Mouse (Mus musculus): ENCODE results near the gene Cmip.

Gene Cmip

DNA sequence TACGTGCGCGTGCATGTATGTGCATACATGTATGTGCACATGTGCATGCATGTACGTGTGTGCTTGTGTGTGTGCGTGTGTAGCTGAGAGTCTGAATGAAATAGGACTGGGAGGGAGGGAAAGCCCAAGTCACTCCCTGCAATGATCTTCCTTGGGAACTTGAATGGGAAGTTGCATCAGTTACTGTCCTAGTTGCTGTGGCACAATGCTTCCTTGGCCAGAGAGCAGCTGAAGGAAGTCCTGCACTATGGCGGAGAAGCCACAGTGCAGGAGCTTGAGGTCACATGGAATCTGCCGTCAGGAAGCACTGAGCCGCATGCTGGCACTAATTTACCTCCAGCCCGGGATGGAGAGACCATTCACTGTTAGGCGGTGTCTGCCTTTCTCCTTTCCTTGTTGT, 37.9 kb downstream of the Cmip start:
- DNase-seq (ENCODE audit: low read depth, low spot score): no peak

DNA sequence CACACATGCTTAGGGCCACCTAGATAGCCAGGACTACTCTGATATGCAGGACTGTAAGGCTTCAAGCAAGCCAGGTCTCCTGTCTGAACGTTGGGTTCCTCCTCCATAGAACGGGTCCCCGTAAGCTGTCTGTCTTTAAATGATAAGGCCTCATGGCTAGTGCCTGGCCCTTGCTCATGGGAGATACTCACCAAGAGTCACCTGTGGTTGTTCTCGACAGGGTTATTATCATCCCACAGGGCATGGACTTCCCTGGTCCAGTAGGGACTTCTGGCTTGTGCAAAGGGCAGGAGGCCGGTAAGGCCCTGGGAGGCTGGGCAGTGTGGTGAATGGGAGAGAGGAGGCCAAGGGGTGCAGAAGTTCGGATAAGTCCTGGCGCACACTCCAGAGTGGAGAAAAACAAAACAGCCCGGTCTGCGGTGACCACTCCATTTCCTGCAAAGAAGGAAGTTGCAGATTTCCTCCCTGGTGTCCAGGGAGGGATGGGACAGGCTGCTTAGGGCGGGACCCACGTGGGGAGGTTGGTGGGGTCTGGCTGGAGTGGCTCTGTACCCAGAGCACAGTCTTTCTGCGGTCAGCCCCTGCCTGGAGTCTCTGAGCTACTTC, 41.2 kb downstream of the Cmip start:
- DNase-seq (ENCODE audit: low read depth, low spot score): no peak

DNA sequence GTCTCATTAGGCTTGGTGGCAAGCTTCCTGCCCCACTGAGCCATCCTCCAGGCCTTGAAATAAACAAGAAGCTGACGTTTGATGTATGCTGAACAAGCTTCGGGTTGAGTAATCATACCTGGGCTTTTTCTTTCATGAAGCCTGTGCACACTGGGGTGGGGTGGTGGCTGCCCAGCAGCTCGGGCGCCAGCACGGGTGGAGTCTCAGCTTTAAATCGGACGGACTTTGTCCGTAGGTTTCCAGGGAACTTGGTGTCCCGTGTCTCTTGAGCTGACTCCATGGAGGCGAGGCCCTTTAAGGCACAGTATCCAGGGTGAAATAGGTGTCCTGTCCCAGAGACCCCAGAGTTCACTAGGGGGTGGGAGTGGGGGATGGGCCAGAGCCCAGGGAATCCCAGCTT, 42.3 kb downstream of the Cmip start:
- DNase-seq (ENCODE audit: low read depth, low spot score): no peak

DNA sequence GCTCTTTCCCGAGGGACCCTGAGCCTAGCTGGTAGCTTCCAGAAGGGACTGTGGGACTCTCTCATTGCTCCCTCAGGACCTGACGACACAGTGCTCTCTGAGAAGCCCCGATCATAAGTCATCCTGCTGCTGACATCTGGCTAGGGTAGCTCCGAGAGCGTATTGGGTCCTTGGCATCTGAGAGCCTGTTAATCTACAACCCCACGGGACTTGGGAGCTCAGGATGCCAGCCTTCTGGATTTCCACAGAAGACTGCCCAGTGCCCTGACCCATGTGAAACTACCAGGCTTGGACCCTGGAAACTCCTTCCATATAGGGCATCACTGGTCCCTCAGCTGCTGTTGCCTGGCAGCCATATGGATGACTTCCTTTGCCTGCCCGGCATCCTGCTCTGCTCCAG, 43.3 kb downstream of the Cmip start:
- DNase-seq (ENCODE audit: low read depth, low spot score): no peak

DNA sequence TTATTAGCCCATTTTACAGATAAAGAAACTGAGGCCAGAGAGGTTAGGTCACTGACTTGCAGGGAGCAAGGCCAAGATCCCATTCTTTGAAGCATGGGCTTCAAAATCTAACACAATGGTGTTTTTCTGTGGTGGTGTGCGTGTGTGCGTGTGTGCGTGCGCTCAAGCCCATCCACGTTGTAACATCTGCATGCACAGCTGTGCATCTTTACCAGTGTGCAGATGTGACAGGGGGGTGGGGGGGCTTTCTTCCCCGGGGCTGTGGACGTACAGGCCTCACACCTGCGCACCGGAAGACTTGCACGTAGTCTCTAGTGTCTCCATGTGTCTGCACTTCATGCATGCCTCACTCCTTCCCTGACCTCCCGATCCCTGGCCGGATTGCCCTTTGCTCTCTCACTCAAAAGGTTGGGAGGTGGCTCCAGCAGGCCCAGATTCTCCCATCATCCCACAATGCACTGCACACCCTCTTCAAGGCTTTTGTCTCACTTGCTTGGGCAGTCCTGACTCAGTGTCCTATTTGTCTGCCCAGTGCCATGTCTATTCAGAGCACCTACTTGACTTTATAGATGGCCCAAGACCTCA, 44.7 kb downstream of the Cmip start:
- no peak for DNase-seq (ENCODE audit: low read depth, low spot score)

DNA sequence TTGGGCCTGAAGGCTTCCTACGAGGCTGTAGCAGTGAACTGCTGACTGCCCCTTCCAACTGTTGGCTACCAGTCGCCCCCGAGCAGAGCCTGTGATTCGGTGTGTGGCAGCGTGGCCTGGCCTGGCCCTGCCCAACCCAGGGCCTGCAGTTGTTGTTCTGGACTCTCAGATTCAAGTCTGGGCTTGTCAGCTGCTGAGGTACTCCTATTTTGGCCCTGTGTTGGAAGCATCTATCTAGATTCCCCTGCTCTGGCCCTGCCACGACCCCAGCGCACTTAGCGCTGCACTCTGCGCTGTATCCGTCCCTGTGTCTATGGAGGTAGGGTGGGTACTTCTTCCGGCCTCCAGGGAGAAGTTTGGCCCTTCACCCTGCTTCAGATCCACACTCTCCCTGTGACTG, 45.2 kb downstream of the Cmip start:
- DNase-seq (ENCODE audit: low read depth, low spot score): no peak

DNA sequence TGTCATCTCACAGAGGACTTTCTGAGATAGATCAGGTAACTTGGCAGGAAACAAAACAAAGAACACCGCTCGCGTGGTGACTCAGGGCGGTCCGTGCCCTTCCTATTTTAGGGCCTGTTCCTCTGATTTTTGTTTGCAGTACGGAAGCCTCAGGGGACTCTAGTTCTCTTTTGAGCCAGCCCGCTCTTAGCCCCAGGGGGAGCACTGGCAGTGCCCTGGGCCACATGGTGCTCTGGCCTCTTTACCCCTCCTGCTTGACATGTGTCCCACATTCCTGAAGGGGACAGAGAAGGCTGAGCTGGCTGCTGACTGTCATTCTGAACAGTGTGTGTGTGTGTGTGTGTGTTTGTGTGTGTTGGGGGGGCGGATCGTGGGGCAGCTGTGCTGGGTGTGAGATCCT, 46.8 kb downstream of the Cmip start:
- no peak for DNase-seq (ENCODE audit: low read depth, low spot score)

DNA sequence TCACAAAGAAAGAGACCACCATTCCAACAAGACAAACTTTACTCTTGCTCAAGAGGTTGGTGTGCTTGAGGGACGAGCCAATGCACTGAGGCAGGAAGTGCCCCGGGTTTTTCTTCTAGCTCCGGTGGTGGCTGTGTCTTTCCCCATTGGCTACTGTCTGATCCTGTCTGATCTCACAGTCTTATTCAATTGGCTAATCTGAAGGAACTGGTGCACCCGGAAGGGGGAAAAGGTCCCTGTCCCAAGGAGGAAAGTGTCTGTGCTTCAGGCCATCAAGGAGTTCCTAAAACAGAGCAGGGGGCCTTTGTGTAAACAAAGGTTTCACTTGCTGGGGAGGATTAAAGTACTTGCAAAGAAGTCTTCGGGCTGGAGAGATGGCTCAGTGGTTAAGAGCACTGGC, 48.5 kb downstream of the Cmip start:
- DNase-seq (ENCODE audit: low read depth, low spot score): peak; percentile 82

DNA sequence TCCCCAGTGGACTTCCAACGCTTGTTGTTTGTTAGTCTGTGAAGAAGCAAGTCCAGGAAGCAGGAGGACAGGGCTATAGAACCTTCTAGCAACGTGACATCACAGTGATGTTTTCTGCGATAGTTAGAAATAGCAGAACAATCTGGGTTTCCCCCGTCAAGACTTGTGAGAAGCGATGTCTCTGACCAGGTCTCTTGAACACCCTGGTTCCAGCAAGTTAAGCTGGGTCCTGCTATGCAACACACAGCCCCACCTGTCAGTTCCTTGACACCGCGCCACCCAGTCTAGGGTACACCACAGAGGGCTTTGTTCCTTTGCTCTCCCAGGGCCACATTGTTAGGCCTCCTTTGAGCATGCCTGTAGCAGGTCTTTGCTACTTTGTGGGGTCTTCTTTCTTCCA, 49.9 kb downstream of the Cmip start:
- DNase-seq (ENCODE audit: low read depth, low spot score): no peak

DNA sequence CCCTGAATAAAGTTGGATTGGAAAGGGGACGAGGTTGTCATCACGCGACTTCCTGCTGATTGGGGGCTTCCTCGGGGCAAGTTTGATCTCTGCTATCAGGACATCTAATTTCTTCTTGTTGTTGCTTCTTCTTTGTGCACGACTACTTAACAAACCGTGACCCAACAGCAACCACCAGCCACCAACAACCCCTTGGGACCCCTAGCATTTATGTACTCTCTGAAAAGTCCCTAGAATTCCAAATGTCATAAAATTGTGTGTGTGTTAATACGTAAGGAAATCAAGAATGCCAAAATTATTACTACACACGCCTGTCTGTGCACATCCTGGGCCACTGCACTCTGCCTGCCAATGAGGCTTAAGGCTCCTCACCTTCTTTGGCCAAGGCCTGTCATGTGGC, 50.4 kb downstream of the Cmip start:
- no peak for DNase-seq (ENCODE audit: low read depth, low spot score)

DNA sequence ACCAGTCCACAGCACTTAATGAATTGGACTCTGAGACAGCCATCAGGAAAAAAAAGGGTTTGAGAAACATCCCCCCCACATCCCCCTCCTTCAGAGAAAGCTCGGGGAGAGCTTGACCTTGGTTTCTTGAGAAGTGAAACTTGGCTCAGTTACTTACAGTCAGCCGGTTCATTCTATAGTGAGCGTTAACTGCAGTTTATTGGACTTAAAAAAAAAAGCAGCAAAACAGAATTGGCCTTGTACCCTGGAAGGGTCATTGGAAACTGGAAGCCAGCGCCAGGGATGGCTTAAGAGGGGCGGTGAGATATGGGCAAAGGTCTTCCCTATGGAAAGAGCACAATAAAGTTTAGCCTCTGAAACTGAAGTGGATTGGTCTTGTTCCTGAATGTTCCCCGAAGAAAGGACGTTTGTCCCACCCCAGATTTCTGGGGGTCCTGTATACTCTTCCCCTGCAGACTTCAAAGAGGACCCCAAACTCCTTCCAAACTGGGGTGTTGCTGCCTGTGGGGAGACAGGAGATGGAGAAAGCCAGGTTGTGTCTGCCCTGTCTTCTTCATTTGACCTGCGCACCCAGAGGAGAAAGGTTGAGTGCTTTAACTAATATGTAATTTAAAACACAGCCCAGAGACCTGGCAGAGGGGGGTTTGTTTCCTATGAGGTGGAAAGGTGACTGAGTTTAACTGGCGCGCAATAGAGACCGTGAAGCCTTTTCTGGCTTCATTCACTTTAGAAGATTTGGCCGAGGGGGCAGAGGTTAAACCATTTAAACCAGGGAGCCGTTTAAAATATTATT, 51.6 kb downstream of the Cmip start:
- DNase-seq (ENCODE audit: low read depth, low spot score): no peak

DNA sequence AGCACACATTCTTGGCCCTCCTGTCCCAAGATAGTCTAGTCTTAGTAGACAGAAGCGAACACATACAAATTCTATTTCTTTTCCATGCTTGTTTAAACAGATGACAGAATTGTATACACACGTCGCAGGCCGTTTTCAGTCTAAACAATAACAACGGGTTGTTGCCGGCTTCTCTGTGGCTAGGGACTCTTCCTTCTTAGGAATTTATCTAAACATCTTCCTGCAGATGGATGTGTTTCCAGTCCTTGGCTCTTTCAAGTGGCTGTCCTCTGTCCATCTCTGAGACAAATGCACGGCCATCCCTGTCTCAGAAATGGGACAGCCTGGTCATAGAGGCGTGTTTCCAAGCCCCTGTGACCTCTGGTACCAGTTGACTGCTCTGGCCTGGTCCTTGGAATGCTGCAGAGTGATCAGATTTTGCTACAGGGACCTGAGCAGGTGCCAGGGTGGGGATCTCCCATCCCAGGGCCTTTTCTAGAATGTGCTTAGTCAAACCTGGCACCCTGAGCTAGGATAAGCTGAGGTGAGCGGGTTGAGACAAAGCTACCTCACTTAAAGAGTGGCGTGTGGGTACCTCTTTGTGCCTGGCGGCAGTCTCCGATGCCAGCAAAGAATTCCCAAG, 52.9 kb downstream of the Cmip start:
- no peak for DNase-seq (ENCODE audit: low read depth, low spot score)

DNA sequence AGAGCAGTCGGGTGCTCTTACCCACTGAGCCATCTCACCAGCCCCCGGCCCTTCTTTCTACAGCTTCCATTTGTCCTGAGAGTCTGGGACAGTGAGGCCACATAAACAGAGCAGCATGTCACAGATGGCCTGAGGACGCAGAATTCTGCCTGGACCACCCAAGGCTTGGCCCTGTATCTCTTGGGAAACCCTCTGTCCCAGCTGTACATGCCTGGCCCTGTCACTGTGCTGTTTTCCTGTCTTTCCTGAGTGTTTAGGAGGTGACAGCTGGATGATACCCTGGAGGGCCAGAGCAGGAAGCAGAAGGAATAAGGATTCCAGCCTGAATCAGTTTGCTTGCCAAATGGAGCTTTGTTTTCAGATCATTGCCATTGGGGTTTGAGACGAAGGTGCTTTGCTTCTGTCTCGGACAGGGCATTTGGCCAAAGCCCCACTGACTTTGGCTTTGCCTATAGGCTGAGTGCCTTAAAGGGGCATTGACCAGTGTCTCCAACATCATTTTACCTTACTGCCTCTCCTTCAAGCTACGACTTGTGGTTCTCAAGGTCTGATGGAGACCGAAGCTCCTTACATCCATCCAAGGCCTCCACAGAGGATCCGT, 54.2 kb downstream of the Cmip start:
- no peak for DNase-seq (ENCODE audit: low read depth, low spot score)

DNA sequence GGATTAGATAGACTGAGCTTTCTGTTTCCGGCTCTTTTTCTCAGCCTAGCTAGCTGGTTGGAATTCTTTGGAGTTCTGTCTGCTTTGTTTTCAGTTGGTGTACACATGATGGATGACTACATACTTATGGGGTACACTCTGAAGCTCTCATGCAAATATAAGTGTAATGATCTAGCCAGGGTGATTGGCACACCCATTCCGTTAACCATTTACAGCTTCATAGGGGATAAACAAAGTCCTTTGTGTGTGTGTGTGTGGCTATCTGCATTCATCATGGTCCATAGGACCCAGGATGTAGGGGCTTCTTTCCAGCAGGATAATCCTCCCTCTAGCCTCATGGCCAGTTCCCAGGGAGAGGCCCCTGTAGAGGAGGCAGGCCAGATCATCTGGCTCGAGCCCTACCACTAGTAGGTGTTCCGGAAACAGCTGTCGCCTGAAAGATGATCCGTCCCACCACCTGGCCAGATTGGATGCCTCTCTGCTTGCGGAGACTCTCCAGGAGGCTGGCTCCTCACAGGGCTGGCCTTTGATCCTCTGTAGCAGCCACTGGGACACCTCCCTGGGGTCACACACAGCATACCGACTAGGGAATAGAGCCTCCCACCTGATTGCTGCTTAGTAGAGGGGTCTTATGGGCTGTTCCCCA, 57.6 kb downstream of the Cmip start:
- DNase-seq (ENCODE audit: low read depth, low spot score): peak; percentile 50

DNA sequence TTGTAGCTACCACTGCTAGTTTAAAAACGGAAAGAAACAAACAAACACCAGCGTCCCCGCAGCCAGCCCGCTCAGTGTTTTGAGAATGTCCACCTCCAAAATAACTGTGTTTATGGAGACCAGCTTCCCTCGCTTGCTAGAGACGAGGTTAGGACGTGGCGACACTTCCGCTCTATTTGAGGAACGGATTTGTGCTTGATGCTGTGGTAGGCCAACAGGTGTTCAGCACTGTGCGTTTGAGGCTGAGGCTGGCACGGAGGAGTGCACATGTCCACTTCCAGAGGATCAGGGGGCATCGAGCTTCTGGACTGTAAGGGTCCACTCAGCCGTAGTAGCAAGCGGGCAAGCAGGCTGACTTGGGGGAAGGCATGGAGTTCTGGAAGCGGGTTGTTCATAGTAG, 58.9 kb downstream of the Cmip start:
- DNase-seq (ENCODE audit: low read depth, low spot score): no peak

DNA sequence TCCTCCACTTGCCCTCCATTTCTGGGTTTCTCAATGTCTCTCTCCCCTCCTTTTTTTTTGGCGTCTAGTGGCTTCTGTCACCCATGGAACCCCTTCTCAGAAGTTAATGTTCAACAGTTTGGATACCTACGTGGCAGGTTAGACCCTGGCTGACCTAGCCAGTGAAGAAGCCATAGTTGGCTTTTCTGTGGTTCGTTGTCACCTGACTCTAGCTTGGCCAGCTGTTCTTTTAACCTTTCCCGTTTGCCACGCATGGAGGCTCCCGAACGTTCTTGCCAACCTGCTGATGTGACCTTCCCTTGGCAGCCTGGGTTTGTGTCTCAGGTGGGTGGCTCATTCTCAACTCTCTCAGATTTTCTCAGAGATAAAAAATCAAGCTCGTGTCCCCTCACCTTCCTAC, 60.6 kb downstream of the Cmip start:
- DNase-seq (ENCODE audit: low read depth, low spot score): no peak

DNA sequence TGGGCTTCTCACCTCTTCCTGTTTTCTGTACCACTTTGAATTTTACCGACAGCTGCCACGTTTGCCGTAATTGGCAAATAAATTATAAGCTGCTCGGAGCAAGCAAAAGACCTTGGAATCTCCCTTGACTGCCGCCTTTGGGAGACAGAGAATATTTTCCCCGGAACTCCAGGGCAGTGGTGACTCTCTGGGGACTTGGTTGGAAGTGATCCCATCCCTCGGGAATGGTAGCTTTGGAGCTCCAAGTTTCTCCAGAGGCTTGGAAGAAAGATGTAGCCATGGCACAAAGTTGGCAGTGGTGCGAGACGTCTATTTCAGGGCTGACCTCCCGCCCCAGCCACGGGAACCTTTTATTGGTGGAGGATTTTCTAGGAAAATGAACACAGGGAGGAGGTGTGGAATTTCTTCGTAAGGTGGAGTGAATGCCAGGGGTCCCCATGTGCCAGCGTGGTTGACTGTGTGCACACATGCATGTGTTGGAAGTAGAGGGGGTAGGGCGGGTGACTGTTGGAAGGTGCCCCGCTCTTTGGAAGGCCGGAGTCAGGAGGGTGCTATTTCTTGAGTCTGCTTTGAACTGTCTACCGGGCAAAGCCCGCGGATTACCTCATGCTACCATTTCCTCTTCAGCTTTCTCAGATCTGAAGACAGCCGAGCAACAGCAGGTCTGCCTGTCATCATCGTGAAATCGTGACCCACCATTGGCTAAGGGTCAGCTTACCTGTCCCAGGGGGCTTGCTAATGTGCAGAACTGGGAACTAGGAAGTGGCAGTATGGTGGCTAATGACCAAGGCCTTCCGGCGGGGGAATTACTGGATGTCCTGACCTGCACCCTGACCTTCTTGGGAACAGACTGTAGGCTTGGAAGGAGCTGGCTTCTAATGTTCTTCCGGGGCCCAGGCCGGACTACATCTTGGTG, 62.3 kb downstream of the Cmip start:
- no peak for DNase-seq (ENCODE audit: low read depth, low spot score)

DNA sequence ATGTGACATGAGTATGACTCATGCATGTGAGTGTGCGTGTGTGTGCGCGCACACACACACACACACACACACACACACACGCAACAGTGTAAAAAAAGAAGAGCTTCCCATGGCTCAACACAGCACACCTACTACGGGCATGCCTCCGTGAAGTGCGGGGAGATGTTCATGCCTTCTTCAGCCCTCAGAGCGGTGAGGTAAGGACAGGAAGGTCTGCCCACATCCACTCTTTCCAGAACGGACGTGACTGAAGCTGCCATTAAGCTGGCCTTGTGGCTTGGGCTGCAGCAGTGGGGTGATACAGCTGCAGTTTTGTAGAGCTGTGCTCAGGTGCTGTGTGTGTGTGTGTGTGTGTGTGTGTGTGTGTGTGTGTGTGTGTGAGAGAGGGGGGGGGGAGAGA, 63.8 kb downstream of the Cmip start:
- DNase-seq (ENCODE audit: low read depth, low spot score): no peak

DNA sequence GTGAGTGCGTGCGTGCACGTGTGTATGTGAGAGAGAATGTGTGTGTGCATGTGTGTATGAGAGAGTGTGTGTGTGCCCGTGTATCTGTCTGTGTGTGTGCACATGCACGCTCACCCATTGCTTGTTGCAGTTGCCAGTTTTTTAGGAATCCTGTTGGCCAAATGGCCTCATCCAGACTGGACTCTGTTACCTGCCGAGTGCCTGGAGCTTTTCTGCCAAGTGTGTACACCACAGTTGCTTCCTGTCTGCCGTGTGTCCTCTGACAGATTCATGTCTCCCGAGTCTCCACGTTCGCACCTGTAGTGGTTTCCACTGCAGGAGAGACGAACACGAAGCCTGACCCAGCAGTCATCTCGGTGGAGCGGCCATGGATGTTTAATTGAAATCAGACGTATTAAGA, 64.4 kb downstream of the Cmip start:
- no peak for DNase-seq (ENCODE audit: low read depth, low spot score)

DNA sequence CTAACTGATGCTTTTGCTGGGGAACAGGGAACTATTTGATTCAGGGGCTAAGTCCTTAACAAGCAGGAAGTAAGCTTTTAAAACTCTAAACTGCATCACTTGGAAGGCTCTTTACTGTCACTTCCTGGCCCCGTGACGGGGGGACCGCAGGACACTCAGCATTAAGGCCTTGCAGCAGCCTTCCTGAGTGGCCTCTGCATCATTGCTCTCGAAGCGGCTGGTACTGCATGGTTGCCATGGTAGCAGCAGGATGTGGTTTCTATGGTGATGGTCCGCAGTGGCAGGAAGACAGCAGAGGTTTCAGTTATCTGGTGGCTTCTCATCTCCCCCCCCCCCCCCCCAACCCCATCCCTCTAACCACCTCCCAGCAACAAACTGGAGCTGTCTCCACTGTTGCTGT, 65.2 kb downstream of the Cmip start:
- DNase-seq (ENCODE audit: low read depth, low spot score): no peak

Data from R1 (cell line).